Mouse (Mus musculus) thymus, postnatal 25 days (tissue): Measurements from ENCODE around the gene Patj.

Source experiments
- DNase-seq: peaks from one replicate; pipeline ENCODE4 v3.0.0; 2022

Patj gene

DNA sequence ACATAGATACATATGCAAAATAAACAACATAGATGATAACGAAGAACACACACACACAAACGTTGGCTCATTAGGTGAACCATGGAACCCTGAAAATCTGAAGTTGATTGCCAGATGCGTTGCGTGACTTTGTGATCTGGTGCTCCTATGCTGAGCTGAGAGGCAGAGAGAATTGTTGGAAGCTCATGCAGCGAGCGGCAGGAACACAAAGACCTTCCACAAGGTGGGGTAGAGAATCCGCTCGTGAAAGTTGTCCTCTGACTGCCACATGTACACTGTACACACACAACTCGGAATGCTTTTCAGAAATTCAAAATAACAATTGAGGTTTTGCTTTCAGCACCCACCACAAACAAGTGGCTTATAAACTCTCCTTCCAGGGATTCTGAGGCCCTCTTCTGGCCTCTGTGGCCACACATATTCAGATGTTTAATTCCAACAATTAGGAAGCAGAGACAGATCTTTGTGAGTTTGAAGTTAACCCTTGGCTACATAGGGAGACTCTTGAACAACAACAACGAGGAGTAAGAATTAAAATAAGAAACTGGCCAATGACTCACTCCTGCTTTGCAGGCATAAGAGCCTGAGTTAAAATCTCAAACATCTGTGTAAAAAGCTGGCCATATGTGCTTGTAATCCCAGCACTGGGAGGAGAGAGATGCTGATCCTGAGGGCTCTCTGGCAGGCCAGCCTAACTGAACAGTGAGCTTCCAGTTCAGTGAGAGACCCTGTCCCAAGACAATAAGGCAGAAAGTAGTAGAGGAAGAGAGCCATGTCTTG lies 116.6 kb downstream of the Patj start:
- DNase-seq: no peak

DNA sequence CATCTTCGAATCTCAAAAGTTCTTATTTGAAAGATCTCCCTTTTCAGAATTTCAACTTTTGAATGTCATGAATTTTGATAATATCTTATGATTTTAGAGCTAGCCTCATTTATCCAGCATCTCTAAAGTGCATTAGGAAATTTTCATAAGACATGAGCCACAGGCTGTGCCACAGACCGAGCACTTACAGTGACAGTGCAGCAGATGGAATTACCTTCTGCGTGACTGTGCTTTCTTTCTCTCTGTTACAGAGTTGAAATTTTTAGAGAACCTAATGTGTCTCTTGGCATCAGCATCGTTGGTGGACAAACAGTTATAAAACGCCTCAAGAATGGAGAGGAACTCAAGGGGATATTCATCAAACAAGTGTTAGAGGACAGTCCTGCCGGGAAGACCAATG lies 124.9 kb downstream of the Patj start:
- no peak for DNase-seq

DNA sequence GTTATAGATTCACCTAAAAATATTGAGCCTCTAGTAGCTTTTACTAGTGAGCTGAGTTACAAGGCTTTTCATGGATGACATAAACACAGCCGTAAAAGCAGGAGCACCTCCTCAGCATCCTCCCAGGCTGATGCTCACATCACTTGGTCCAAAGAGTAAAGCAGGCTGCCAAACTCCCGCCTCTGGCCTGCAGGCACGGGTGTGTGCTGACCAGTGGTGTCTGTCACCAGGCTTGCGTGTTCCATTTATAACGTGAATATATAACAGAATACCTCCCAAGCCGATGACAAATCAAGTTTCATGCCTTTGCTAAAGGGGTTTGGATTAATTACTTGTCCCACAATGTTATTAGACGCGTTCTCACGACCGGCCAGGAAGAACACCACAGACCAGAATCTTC lies 128.9 kb downstream of the Patj start:
- DNase-seq: no peak

DNA sequence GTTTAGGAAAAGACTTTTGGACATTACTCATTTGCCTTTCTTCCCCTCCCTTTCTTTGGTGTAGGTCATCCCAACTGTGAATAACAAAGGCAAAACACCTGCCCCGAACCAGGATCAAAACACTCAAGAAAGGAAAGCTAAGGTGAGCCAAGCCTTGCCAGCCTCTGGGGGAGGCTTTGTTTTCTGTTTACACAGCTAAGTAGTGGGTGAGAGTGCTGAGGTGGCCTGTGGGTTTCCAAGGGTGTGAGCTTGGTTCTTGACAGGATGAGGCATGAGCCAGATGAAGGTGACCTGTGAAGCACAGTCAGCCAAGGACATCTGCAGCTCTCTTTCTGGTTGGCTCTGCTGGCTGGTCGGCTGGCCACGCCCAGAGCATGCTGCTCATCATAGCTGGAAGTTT lies 139.9 kb downstream of the Patj start:
- DNase-seq: no peak

DNA sequence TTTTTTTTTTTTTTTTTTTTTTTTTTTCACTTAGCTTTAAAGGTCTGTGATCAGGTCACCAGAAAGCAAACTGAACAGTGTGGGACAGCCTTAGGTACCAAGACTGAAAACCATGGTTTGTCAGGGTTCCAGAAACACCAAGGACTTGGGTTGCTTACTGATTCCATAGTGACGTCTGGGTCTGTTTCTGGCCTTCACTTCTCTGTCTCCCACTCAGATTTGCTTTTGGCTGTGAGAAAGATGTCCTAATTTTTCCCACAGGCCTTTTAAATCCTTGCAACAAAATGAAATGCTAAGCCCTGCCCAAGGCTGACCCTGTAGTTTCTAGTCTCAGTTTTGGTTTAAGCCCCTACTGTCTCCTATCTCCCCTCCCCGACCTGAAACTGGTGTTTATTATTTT lies 146.0 kb downstream of the Patj start:
- no peak for DNase-seq

DNA sequence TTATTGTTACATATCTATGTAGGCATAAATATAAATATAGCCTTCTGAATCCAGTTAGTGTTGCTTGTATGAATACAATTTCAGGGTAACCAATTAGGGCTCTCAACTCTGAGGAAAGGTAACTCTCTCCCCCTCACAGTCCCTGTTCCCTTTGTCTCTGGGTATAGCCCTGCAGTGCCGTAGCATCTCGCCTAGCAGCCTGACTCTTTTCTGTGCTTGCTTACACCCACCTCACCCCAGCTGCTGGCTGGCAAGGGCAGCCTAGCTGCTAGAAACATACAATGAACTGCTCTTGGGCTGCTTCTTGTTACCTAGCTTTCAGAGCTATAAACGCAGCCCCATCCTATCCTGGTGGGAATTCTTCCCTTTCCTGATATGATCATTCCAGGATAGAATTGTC lies 147.4 kb downstream of the Patj start:
- no peak for DNase-seq

DNA sequence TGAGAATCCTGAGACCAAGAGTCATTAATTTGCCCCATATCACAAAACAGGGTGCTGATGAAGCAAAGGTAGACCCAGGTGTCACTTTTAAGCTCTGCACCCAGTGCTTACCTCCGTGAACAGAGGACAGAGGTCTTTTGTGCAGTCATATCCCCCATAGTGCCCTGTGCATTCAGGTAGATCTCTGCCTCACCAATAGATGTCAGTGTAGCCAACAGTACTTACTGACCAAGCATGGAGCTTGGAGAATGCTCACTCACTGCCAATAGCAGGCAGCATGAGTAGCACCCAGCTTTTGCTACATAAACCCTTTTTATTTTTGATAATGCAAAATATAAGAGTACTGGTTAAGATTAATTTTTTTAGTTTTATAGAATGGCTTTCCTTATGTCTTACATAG lies 149.8 kb downstream of the Patj start:
- DNase-seq: peak; percentile 15

DNA sequence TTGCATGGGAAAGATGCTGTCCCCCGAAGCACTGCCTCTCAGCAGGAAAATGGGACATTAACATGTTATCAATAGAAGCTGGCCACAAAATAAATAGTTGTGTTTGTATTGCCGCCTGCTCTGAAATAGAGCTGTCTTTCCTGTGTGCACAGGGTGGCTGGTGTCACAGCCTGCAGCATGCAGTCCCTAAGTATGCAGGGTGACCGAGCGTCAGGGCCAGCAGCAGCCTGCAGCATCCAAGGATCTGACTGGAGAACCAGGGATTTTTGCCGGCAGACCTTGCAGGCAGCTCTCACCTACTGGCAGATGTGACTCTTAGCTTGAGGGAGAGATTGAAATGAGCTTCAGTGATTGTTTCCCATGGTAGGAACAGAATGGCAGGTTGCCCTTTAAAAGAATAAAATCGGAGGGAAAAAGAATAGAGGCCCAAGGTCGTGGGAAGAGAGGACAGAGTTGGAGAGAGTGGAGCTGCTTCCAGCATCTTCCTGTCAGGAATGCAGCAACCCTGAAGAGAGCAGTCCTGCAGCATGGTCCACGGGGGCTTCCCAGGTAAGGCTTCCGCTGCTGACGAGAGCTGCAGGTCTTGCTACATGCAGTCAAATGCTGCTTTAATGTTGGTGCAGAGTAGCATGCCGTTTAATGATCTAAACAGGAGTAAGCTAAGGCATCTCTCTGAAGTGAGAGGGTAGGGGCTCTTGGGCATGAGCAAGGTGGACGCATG lies 151.0 kb downstream of the Patj start:
- DNase-seq: no peak

DNA sequence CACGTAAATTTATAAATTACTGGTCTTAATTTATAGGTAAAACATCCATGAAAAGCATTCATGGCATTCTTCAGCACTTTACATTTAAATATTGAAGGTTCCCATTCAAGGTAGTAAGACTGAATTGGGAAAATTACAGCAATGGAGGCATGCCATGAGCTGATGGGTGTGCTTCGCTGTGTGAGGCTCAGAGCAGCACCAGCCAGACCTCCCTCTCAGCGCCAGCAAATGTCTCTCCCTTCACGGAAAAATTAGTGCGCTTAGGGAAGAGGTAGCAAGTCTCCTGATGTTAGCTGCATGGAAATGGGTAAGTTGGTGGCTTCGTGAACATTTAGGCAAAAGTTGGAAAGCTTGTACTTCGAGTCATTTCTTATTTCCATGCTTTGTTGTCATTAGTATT lies 153.9 kb downstream of the Patj start:
- no peak for DNase-seq

DNA sequence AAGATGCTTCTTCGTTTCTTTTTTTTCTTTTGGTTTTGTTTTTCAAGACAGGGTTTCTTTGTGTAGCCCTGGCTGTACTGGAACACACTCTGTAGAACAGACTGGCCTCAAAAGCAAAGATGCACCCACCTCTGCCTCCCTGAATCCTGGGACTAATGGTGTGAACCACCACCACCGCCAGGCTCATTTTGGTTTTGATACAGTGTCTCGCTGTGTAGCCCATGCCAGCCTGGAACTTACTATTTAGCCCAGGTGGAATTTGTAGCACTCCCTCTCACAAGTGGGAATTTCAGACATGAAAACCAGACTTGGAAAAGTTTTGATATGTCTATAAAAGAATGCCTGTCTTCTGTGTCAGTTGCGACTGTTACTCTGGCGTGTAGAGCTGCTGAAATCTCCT lies 154.5 kb downstream of the Patj start:
- no peak for DNase-seq

DNA sequence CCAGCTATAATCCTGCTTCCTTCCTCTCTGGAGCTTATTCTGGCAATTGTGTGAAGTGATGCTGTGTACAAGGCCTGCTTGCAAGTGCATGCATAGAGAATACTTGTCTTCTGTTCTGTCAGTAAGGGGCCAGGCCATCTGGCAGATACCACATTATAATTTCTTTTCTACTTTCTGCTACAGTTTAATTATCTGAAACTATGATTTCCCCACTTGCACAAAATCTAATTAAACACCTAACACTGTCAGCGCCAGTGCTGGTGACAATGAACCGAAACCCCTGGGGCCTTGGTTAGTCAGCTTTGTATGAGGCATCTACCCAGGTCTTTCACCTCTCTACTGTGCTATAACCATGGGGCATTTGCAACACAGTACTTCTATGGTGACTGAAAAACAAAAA lies 160.1 kb downstream of the Patj start:
- DNase-seq: no peak

DNA sequence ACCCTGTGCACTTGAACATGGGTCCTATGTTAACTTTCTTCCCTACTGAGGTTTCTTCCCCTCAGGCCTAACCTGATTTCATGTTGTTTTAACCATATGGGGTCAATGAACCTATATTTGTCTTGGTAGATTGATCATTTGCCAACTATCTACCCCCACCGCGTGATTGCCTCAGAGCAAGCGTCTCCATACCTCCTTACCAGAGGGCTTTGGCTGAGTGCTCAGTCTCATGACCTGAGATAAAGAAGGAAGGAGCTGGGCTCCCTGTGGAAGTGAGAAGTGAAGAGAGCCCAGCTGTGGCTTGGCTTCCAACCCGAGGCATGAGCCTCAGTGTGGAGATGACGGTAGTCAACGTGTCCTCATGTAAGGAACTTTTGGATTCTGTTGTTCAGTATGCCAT lies 160.9 kb downstream of the Patj start:
- DNase-seq: no peak

DNA sequence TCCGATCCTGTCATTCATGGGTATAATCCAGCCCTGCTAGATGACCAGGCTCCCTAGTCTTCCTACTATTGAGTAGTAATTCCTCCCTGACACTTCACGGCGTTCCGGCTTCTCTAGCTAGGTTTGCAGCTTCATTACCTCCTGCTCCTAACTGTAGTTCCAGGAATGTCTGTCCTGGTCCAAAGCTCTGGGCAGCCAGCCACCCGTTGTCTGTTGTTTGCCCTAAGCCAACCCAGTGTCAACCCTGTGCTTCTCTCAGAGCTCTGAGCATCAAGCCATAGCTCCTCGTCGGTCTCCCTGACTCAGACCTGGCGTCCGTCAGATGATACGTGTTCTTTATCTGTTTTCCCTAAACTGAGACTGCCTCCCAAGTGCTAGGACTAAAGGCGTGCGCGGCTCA lies 161.6 kb downstream of the Patj start:
- no peak for DNase-seq

DNA sequence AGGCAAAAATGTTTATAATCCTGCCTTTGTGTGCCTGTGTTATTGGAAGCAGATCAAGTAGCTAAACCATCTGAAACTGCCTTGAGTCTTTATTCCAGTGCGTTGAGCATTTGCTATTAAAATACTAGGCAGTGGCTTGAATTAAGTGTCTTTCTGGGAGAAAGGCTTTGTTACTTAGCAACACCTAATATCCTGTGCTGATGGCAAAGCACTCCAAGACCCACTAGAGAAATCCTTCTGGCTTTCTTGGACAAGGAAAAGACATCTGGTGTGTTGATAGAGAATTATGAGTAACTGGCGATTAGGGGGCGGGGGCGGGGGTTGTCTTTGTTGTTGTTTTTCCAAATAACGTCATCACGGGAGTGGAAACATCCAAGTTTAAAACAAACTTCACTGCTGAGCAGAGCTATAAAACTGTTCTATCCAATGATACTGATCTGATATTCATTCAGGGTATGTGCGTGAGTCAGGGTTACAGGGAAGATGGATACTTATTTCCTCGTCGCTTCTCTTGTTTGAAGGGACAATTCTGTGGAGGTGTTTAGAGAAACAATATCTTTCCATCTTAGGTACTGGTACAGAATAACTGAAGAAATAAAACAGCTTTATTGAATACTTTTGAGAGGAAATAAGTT lies 164.7 kb downstream of the Patj start:
- no peak for DNase-seq

DNA sequence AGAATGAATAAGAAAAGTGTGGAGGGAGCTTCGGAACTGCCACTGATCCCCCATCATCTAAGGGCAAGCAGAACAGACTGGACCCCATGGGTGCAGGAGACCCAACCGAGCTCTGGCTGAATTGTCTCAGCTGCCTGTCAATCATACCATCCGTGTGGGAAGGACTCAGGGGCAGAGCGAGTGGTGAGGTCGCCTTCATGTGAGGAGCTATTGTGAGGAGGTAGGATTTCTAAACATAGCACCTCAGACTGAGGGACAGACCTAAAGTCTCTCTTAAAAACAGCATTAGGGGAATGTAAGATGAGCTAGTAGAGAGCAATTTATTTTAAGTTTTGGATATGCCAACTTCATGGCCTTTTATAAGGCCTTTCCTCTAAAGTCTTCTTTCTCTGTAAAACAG lies 167.5 kb downstream of the Patj start:
- DNase-seq: no peak

DNA sequence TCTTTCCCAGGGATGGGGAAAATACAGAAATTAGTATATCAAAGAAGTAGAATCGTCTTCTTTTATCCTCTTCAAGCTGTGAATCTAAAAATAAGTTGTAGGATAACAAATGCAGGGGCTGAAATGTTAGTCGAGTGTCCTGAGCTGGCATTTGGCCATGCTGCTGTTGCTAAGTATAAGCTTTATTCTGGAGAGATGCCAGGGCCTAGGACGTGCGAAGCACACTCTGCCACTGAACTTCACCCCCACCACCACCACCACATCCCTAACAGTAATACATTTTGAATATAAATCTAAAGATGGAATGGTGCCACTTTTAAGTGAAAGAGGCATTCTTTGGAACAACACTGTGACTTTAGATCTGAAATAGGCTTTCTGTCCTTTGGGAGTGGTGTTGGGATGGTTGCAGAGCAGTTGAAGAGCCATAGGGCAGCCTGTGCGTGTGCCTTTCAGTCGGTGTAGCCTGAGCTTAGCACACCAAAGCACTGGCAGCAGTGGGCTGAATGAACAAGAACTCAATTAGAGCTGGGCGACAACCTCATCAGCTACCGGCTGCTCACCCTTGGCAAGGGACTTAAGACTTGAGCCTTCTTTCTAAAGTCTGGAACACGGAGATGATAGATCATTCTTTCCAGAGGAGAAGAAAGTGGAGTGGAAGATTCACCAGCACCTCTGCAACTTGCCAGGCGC lies 168.1 kb downstream of the Patj start:
- DNase-seq: no peak

DNA sequence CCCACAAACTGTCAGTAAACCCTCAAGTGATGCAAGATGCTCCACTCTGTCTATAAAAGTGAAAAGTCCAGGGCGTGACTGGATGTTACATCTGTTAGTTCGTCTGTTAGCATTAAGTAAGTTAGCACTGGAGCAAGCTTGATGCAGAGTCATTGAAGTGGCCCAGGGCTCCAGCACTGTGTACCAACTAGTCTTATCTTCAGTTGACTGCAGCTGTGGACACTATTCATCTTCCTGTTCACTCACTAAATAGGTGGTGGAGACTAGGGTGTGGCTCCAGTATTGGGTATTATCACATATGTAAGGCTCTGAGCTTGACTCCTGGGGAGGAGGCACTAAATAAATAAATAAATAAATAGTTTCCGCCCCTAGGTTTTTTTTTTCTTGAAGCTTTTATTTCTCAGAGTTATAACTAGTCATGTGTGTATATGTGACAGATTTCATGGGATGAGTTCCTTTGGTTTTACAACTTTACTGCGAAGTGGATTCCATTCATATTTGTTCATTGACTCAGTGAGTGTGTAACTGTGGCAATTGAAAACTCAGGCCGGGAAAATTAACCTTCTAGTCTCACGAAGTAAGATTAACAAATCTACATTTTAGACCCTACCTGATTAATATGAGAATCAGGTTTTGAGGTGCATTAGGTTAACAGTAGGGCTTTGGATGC lies 168.7 kb downstream of the Patj start:
- DNase-seq: no peak

DNA sequence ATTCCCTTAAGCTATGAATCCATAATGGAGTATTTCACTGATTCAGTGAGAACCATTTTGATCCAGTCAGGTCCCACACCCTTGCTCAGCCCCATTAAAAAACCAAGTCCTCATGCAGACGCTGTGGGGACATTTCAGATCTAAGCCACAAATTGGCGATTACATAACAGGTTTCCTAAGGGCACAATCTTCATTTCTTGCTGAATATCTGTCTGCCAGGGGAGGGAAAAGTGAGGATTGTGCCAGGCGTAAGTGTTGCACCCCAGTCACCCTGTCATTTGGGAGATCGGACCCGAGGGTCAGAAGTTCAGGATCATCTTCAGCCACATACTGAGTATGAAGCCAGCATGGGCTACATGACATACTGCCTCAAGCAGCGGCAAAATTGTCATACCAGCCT lies 171.2 kb downstream of the Patj start:
- no peak for DNase-seq

DNA sequence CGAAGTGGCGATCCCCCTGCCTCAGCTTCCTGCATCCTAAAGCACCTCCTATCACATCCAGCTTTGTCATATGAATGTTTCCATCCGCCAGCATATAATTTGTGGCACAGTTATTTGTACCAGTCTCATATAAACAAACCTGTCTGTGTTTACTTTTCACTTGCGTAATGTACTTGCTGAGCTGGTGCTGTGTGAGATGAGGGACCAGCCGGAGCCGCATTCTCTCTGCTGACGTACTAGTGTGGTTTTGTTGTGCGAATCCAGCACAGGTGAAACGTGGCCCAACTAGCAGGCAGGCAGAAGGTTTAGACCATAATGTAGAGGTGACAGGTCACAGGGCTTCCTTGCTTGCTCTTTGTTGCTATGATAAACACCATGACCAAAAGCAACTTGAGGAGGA lies 171.9 kb downstream of the Patj start:
- no peak for DNase-seq

DNA sequence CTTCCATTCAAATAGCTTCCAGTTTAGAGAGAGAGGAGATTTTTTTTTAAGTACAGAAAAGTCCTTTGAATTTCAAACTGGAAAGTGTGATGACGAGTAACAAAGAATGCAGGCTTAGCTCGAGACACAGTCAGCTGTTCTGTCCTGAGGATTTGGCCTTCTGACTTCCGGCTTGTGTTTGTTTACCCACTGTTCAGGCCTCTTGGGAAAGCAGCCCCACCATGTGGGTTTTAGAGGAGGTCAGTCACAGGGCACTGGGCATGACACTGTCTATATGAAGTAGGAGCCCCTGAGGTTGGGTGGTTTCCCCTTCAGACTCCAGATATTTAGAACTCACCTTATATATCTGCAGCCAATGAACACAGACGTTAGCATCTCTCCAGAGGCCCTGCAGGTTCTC lies 174.3 kb downstream of the Patj start:
- DNase-seq: no peak

DNA sequence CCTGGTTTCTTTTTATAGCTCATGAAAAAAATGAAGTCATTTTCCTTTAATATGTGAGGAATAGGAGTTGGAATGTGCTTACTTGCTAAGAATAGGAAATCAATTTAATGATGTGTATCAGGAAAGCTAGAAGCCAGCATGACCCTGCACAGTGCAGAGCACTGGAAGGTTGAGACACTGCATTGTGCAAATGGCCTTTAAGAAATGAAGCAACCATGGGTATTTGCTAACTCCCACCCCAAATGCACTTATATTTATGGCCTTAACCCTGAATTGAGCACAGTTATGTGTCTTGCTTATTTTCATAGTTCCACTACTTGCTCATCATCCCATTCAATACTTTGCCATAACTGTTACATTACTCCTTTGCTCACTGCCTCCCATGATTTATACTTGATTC lies 181.7 kb downstream of the Patj start:
- no peak for DNase-seq

DNA sequence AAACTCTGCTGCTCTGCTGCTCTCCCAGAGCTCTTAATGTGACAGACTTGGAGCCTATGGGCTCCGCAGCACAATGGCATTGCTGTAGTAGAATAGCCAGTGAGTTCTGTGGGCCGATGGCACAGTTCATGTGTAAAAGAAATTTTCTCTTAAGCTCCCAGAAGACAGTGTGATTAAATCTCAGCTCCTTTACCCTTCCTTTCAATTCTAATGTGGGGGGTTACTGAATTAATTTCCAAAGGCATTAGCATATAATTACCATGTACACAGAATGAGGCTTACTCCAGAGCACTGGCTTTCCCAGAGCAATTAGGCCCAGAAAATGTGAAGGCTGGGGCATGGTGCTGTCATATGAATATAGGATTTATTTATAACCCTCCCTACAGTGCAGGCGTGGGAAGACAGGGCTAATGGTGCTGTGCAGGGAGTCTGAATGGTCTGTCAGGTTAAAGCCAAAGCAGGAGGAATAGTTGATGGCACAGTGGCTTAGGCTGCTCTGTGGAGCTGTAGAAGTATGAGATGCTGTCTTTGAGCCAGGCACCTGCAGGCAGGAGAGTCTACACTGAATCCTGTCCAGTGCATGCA lies 182.5 kb downstream of the Patj start:
- DNase-seq: no peak

DNA sequence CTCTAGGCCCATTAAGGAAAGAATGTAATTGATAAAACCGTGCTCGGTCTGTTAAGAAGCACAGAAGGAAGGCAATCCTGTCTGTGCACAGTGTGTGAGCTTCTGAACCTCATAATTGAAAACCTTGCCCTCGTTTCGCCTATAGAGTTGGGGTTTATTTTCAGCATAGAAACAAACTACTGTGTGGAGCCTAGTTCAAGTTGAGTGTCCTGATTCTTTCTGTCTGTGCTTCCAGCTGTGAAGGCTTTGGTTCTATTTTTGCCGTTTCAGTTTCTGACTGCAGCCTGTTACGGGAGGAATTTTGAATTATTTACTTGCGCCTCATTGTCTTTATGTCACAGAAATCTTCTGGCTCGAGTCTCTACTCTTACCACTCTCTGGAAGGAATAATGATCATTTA lies 185.9 kb downstream of the Patj start:
- no peak for DNase-seq
